Mouse (Mus musculus) R1 (cell line): ENCODE measurements at regions not wholly inside any gene's neighbourhood (a gene's known extent, or its start where the extent isn't known, plus 50 kb on each side); places are given as distances from the start of the nearest gene placed in this dataset.

Experiments
- DNase-seq: peaks from one replicate; pipeline ENCODE4 v3.0.0-alpha.2; 2018; ENCODE audit warnings: low read depth, low spot score

DNA sequence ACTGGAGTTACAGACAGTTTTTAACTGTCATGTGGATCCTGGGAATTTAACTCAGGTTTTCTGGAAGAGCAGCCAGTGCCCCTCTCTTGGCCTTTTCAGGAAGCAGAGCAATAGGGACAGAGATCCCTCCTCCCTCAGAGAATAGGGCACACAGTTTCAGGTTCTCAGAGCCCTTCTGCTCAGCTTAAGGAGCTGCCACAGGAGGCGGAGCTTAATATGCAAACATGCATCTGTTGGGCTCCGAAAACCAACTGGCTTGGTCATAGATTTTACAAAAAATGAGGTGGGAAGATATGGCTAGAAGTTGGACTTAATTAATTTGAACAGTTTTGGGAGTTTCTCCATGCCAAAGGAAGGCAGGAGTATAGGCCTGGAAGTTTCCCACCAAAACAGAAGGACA is 61.9 kb upstream of the Znrf2 start:
- no peak for DNase-seq

DNA sequence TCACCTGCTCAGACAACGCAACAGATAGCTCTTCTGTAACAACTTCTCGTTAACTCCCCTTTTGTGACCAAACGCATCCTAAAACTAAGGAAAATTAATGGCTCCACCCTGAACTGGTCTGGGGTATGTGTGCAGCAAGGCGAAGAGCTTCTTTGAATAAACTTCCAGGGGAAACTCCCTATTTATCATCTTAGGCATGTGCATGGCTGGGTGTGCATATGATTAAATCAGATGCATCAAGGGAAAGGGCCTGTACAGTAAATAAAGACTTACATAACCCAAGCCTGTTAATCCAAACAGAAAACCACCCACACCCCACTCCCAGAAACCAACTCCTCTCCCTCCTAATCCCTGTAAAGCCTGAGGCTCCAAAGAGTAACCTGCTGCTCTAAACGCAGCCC is 59.2 kb upstream of the Znrf2 start:
- no peak for DNase-seq

DNA sequence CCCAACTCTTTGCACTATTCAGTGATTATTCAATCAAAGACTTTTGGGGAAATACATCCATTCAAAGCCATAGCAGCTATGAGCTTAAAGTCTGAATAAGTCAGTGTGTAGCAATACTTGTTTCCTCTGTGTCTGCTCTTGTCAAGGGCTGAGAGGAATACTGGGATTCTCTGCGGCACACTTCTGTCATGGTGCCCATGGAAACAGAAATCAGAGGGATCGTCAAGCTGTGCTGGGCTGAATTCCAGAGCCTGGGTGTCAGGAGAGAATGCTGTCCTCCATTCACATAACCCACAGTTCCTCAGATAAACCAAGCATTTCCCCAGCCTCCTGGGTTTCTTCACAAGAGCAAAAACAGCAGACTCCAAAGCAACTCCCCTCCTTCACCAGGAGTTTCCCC is 58.6 kb upstream of the Znrf2 start:
- peak; percentile 35 for DNase-seq

DNA sequence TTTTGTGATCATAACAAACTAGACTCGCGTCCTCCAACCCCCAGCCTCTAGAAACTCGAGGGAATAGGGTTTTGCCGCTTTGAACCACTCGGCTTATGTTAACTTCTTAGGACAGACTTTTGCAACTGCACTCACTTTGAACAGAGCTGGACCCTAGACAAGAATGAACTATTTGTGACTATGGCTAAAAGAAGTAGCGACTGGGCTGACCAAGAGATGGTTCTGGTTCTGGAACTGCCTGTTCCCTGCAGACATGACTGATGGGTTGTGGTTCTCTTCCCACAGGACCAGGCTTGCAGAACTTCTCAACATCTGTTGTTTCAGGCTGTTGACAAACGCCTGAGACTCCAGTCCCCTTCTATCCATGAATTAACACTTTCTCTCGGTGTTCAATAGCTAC is 57.5 kb upstream of the Znrf2 start:
- DNase-seq, result no peak

DNA sequence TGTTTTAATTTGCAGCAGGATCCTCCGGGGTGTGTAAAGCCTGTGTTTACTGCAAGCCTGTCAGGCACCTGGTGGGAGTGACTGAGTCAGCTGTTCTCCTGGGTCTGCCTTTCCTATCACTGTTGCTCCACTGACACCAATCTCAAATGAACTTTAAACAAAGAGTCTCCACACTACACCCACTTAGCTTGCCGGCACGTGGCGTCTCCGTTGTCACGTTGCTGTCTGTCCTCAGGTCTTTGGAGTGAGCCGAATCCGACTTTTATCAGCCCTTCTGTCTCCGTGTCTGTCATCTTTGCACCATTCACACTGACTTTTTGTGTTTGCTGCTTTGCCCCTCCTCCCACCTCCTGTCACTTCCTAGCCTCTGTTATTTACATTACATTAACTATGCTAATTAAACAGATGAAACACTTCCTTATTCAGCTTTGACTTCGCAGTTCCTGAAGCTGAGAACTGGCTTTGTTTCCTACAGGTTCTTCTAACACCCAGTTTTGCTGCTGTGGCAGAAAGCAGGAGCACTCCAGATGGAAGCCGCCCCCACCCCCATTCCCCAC is 56.7 kb upstream of the Znrf2 start:
- DNase-seq, result peak; percentile 60

DNA sequence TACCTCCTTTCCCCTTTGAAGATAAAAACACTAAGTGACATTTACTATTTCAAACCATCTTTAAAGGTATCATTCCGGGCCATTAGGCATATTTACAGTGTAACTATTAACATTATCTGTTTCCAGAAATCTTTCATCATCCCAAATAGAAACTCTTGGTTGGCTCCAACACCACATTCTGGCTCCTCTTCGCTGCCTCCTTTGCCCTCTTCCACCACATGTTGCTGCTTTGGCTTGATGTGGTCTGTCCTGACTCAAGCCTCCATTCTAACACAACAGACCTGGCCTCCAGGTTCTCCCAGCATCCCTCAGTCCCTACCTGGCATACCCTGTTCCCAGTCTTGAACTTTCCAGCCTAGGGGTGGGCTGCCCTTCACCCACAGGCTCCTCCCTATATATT is 56.2 kb upstream of the Znrf2 start:
- DNase-seq, result no peak

DNA sequence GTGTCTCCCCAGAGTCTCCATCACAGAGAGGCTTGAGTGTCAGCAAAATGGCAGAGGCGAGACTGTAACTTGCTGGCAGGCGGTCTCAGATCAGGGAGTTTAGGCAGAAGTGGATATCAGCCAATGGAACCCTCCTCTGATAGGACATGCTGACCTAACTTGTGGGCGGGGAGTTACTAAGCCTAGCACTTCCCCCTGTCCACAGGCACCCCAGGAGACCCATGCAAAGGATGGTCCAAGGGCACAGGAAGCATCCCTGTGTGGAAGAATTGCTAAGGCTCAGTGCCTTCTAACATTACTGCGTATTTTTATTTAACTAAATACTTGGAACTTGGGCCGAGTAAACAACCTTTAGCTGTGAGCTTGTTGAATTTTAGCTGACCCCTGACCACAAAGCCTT is 54.7 kb upstream of the Znrf2 start:
- peak; percentile 15 for DNase-seq

DNA sequence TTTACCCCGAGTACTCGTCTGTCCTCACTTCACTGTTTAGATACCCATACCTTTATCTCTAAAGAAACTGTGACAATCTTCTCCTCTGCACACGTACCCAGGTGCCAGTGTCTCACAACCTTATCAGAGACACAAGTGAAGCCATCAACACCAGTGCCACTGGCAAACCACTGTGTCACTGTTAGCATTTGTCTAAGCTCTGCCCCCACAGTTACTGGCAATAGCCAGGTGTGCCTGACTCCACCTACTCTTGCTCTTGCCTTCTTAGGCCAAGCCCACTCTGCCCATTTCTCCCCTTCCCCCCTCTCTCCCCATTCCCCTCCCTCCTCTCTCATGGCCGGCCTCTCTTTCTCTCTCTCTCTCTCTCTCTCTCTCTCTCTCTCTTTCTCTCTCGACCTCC is 54.2 kb upstream of the Znrf2 start:
- no peak for DNase-seq

DNA sequence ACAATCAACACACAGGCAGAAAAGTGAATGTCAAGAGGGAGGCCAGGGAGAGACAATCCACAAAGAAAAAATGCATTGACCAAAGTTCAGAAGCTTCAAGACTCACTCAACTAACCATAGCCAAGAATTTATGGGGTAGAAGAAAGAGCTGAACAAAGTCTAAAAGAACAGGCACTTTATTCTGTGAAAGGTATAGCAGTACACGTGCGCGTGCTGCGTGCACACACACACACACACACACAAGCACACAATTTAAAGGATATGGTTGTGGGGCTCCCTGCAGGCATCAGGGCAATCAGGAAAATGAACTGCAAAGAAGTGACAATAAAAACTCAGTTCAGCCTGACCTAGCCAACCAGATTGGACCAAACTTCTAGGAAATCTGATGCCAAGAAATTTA is 53.0 kb upstream of the Znrf2 start:
- DNase-seq, result no peak

DNA sequence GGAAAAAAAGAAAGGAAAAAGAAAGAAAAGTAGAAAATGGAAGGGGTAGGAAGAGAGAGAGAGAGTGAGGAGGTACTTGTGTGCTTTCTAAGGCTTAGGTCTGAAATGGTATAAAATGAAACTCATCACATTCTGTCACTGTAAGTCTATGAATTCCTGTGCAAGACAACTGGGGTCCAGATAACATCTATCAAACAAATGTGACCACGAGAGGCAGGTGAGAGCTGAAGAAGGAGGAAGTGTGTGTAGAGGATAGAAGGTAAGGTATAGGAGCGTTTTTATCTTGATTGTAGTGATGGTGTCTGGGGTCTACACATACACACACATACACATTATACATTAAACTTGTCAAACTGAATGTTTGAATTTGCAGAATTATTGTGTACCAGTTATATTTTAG is 51.0 kb upstream of the Znrf2 start:
- DNase-seq, result no peak

DNA sequence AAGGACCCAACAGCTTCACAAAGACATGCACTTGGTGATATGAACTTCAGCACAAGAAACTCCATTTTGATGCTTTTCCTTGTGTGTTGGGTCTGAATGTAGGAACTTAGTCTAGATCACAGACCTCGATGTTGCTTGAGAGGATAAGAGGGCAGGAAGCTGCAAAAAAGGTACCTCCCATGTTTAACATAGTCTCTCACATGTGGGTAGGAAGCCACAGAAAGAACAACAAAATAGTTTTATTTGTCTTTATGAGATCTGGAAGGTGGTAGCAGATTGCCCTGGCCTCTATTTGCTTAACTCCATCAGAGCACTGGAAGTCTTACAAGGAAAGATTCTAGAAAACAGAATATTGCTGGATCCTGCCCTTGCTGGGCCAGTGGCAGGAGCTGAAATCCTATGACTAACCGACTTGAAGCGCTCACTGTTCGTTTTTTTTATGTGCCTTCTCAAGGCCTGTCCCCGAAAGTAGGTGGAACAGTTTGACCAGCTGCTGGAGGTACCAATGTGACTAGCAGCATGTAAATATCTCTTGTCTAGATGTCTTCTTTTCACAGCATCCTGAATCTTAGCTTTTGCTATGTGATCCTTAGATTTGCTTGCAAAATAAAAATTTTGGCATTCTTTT is 50.1 kb upstream of the Znrf2 start:
- no peak for DNase-seq
